Mouse (Mus musculus) hindlimb bud, embryonic 11.5 days (tissue): ENCODE results near the gene Pofut2.
A peak's percentile ranks its signal among the peaks of the same experiment; 100 is the strongest.
"Not testable (repeated sequence)": the region's sequence is repeated elsewhere in the genome, so short reads cannot be mapped to it uniquely, and the experiment has no call there.

Experiments used
- DNase-seq: peaks from one replicate; pipeline ENCODE4 v3.0.0-alpha.2; 2012; ENCODE audit warnings: low read depth, low spot score; ENCODE audit errors: extremely low spot score

Gene Pofut2

DNA sequence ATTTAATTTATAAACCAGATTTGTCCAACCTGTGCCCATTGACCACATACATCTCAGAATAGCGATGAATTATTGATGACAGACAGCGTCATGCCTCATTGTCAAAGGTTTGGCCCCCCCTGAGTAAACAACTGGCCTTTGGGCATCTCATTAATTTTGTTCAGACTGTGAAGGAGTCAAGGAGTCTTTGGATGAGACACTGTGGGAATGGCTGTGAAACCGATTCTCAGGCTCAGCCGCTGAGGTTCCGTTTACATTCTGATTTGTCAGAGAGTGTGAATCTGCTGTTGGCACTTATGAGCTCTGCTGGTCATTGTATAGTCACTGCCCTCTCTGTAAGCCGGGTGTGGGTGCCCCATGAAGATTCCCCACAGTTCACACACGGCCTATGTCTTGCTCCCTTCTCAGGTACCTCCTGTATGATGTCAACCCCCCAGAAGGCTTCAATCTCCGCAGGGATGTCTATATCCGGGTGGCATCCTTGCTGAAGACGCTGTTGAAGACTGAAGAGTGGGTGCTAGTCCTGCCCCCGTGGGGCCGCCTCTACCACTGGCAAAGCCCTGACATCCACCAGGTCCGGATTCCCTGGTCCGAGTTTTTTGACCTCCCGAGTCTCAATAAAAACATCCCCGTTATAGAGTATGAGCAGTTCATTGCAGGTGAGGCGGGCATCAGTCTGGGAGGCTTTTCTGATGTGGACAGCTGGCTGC is 1.3 kb downstream of the Pofut2 start:
- no peak for DNase-seq

DNA sequence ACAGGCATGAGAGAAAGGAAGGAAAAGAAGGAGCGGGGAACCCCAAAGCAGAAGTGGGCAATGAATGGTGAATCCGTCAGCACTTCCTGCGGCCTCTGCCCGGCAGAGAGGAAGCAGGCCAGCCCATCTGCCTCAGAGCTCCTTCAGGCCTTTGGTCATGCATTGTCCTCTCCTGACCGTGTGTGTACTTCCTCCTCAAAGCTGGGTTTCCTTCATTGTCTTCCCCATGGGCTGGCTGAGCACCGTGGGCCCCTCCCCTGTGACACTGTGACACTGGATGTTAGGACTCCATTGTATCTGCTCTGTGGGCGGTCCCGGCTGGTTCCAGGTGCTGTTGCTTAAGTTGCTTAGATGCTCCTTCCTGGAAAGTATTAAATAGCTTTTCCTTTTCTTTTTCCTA is 7.3 kb downstream of the Pofut2 start:
- DNase-seq = no peak

DNA sequence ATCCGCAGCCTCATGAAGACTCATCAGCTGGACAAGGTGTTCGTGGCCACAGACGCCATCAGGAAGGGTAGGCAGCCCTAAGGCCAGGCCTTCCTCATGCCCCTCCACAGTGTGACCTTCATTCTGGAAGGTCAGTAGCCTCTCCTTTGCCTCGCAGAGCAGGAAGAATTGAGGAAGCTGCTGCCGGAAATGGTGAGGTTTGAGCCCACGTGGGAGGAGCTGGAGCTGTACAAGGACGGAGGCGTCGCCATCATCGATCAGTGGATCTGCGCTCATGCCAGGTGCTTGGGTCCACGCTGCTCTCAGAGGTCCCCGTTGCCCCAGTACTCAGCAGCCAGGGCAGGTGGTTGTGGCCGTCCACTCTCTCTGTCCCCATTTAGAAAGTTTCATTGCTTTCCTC is 8.0 kb downstream of the Pofut2 start:
- no peak for DNase-seq

DNA sequence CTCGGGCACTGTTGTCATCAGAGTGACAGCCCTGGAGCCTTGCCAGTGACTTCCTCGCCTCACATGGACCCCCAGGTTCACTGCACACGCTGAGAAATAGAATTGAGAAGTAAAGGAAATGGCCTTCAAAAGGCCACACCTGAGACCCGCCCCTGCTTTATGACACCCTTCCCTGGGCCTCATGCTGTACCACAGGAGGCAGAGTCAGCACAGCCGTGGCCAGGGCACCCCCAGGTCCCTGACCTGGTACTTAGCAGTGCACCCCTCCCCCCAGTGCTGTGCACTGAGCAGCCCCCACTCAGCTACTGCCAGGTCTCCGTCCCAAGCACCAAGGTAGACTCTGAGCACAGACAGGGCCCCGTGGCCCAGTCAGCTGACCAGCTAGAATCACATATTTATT is 10.1 kb downstream of the Pofut2 start:
- no peak for DNase-seq

DNA sequence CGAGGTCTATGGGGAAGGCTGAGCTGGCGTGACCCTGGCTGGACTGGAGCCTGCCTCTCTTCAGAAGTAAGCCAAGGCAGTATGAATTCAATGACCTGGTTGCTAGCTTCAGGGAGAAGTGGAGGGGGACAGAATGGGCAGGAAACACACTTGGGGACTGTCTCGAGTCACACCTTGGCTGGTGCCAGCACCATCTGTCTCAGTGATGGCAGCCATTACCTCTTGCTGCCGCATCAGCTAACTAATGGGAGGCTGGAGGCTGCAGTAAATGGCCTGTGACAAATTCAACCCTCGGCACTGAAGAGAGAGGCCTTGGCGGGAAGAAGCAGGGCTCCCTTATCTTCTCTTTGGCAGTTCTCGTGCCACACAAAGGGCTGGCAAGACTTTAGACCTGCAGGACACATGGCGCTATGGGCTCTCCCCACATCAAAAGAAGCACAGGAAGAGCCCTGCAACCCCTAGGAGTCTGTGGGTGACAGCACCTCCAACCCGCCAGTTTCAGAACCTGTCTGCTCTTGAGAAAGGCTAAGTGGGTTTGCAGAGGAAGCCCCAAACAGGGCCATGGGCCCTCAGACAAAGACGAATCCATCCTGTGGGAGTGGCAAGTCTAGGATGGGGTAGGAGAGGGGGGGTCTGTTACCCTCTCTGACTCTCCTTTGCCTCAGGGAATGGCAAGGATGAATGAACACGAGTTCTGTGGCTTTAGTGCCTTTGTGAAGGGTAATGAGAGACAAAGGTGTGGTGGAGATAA is 14.1 kb downstream of the Pofut2 start:
- no peak for DNase-seq

DNA sequence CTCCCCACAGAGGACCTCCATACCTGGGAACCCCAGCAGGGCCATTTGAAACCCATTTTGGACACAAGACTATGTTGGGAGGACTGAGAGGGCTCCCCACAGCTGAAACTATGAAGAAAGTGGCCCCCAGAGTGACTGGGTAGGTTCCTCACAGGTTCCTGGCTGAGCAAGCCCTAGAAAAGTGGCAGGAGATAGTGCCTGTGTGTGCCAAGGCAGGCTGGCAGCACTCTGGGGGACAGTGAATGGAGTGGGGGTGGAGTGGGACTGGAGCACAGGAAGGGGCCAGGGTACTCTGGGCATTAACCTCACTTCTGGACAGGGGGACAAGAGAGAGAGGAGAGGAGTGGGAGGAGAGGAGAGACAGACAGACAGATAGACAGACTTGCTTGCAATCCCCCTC is 14.8 kb downstream of the Pofut2 start:
- DNase-seq = no peak

DNA sequence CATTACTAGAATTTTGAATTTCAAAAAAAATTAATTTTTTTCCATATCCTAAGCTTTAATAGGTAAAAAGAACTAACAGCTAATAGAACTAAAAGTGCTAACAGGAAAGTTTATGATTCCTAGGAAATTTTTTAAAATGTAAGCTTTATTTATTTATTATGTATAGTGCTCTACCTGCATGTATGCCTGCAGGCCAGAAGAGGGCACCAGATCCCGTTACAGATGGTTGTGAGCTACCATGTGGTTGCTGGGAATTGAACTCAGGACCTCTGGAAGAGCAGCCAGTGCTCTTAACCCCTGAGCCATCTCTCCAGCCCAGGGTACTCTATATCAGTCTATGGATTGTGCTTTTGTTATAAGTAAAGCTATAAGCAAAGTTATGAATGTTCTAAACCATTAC is 23.1 kb downstream of the Pofut2 start:
- not testable (repeated sequence) for DNase-seq

DNA sequence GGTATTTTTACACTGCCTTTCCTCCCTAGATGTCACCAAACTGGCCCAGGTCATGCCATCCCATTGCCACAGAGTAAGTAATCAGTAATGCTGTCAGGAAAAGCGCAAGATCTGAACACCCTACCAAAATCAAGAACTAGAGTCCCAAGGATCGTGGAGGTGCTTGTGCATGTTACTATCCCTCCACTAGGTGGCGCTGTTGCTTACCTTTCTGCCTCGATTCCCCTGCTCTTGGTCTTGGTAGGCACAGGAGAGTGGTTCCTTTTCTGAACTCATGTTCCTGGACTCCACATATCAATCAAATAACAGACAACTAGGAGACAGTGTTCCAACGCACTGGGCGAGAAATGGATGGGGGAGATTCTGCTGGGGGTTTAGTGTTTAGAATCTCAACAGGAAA is 23.8 kb downstream of the Pofut2 start:
- DNase-seq = peak; percentile 72

DNA sequence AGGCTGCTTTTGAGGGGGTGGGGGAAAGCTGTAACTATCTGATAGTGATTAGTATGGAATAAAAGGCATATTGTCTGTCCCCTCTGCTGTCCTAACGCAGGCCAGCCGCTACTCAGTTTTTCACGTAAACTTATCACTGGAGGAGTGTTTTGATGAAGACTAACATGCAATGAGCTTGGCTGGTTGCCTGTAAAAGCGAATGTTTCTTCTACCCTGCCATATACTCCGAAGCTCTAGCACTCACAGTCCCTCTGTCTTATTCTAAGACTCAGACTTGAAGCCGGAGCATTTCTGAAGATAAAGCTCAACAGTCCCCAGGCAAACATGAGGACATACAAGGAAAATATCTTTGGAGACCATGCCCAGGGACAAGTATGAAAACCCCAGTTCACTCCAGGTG is 25.8 kb downstream of the Pofut2 start:
- DNase-seq = no peak

DNA sequence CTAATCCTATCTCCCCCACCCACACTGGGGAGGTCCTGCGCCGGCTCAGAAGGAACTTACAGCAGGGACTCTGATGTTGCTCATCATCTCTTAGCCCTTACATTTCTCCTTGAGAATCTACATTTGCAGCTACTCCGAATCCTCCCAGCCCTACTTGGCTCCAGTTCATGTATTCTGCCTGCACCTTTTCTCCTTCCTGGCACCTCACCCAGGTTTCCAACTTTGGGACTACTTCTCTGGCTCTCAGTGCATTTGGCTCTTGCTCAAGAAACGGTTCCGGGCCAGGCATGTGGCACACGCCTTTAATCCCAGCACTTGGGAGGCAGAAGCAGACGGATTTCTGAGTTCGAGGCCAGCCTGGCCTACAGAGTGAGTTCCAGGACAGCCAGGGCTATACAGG is 28.6 kb downstream of the Pofut2 start:
- no peak for DNase-seq

DNA sequence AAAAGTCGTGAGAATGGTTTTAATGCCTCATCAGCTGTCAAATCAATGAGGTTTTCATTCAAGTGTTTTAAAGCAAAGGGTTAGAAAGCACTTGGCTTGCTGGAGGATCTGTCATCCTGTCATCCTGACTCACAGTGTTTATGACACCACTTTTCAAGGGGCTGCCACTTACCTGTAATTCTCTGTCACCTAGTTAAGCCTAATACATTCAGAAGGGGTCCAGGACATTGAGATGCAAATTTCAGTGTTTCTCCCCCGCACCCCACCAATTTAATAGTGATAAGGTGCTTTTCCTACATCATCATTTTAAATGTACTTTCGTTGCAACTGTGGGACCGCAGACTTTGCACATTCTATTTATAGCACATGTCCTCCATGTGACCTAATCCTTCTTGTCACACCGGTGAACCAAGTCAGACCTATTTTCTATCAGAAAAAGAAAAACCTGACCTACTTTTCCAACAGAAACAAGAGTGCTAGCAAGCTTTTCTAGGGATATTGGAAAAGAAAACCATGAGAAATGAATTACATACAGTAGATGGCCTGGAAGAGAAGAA is 29.7 kb downstream of the Pofut2 start:
- DNase-seq = no peak

DNA sequence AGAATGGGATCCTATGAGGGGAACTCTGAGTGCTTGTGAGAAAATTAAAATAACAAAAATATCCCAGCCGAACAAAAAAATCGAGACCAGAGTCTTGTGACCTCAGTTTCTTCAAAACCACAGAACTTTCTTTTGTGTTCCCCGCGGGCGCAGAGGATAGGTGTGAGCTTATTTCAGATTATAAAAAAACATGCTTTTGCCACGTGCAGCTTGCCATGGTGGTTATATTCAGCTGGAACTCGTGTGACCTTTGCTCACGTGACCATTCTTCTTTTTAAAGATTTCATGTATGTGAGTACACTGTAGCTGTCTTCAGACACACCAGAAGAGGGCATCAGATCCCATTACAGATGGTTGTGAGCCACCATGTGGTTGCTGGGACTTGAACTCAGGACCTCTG is 30.5 kb downstream of the Pofut2 start:
- DNase-seq = no peak

DNA sequence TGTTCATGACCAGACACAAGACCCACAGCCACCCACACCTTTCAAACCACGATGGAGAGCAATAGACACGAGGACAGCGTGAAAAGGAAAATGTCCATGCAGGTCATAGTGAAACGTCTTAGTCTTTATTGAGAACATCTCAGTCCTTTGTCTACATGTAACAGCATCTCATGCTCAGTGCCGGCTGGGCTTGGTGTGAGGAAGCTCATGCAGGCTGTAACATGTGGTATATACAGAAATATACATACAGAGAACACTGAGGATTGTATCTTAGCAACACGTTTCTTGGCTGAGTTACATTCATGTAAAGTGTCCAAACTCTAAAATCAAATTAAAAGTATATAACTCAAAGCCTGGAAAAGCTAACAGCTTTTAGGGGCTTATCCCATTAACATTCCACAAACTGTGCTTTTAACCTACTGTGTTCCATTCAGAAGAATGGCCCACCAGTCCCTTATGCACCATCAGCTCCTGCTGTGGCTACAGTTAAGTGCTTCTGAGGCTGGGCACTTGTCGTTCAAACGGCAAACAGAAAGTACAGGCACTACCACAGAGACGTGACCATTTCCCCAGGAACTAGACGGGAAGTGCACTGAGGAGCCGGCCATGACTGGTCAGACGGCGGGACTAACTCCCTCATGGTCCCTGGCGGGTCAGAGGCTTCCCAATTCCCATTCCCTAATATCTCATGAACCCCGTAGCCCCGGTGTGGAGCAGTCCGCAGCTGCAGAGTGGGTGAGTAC is 31.8 kb downstream of the Pofut2 start:
- DNase-seq = no peak

DNA sequence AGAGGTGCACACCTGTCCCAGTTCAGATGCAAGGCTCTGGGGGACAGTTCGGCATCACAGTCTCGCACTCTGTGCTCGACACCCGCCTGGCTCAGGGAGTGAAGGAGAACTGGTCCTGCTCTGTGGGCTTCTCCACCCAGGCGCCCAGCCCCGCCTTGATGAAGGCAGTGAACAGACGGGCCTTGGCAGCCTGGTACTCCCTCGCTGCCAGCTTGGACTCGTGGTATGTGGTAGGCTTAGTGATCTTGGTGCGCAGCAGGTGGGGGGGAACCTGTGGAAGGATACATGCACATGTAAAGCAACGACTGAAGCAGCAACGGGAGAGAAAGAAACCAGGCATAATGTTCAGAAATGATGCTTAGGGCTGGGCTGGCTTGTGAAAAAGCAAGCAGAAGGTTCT is 35.7 kb downstream of the Pofut2 start:
- no peak for DNase-seq

DNA sequence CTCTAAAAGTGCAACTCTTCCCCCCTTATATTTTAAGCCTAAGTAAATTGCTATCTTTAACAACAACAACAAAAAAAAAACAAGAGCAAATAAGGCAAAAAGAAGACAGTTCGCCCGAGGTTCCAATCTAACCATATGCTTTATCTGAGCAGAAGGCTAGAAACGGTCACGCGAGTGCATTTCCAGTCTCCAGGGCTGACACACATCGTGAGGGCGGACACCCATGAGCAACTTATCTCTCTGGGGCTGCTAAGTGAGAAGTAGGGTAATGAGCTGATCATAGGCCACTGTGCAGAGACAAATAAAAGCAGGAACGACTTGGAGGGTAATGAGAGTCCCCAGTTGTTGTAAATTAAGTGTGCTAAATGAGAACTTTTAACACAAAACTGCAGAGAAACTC is 39.6 kb downstream of the Pofut2 start:
- DNase-seq = no peak

DNA sequence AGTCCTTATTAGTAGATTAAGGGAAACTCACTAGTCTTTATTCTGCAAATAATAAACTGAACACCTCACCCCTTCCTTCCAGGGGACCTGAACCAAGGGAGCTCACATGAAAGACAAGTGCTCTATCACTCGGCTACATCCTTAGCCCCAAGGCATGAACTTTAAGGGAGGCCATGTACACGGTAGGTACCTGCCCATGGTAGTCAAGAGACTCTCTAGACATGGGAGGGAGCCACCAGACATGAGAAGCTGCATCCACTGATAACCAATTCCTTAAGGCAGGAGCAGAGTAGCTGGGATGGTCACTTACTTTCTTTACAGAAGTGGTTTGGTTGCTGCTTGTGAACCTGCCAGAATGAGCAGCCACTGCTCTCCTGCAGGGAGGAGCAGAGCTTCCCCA is 40.2 kb downstream of the Pofut2 start:
- DNase-seq = no peak

DNA sequence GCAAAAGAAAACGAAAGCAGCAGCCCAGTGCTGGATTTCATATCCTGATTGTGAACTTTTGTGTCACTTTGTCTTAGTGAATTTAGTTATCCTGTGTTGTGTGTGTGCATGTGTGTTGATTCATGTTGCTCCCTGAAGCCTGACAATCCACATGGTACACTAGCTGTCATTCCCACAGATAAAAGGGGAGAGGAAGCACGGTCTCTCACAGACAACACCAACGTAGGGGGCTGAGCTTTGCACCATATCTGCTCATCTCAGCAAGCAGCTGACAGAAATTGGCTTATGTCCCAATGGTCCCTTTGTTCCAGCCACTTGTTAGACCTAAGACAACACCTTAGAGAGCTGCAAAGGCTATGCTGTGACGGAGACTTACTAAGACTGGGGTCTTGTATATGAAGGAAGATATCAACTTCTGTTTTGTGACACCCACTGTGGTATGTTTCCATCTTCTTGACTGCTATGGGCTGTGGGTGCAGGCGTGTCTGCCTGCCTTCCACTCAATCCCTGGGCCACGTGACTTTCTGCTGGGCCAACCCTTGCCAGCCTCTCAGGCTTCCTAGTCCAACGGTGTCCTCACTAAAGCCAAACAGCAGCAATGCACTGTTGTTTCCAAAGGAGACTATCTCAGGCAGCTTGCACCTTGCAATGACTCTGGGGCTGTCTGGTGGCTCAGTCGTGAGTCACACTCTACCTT is 41.4 kb downstream of the Pofut2 start:
- no peak for DNase-seq

DNA sequence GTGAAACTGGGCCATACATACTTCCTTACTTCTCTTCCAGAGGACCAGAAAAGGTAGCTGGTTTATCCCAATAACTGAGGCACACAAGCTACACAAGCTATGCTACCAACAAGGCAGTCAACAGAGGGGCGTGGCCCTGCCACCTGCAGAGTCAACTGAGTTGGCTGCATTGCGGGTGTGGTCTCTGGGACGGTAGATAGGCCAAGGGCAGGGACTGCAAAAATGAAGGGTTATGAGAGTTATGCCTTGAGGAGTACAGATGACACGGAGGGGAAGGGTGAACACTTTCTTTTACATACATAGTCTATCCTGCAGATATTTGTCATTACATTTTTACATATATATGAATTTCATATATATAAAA is 41.9 kb downstream of the Pofut2 start:
- no peak for DNase-seq

DNA sequence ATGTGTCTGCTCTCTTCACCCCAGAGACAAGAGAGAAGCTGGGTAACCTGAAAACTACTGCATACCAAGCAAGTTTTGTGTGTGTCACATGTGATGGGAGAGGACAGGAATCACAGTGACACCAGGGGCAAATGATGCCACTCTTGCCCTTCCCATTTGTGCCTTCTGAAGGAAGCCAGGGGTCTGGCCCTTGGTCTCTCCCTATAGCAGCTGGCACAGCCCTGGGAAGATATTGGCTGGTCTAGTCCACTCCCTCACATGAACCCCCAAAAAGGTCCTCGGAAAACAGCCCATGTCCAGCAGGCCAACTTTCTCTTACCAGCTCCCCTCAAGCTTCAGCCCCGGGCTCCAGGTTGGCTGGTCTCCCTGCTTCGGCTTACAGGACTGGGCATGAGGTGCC is 45.3 kb downstream of the Pofut2 start:
- DNase-seq = no peak

DNA sequence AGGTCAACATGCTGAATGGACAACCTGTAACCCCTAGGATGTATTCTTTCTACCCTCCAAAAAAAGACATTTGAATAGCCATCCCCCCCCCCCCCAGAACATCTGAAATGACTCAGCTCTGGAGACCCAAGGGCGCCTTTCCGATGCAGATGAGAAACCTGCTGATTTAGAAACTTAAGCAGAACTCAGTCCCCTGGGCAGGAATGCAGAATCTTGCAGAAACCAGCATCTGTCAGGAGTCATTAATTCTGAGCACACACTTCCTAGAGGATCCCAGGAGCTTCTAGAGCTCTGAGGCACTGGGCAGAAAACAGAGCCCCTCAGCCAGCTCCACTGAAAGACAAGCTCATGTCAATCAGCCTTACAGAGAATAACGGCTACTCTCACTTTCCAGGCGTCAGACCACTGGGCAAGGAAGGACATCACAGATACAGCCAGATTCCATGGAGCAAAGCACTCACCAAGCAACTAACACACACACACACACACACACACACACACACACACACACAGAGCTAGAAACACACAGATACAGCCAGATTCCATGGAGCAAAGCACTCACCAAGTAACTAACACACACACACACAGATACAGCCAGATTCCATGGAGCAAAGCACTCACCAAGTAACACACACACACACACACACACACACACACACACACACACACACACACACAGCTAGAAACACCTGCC is 46.0 kb downstream of the Pofut2 start:
- DNase-seq = no peak

DNA sequence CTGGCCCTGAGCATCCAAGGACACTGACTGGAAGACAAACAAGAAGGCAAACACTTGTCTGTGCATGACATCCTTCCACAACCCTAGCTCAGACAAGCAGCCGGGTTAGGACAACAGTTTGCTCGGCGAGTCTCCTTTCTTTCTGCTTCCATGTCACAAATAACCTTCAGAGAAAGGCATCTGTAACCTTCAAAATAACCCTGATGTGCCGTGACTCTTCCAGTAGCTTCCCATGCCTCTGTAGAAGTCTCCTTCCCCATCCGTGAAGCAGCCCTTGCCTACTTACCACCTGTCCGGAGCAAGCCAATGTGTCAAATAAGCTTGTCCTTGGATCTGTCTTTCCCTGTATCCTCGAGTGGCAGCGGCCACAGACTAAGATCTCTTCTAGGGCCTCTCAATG is 46.7 kb downstream of the Pofut2 start:
- DNase-seq = no peak
